Mouse (Mus musculus): ENCODE measurements around the gene Gm28042. TPM values are rescaled to one million over a fixed set of nuclear protein-coding genes. Genes with fewer than 3 reads are reported as not detected.

Gene Gm28042
- polyA plus RNA-seq, 2 experiments: 1.6 TPM; not detected in 1

- no peak overlapping the region for H3K4me3 ChIP-seq (ENCODE audit: insufficient read depth in 1 of 2, low read depth in 2 of 2, low read length in 2 of 2)
- DNase-seq (ENCODE audit: low read depth in 3 of 3, low spot score in 3 of 3) (no peak), ATAC-seq (ENCODE audit: insufficient read depth) (no peak)
- H3K9me3 ChIP-seq (ENCODE audit: control insufficient read depth, low read length): no peaks in the 10 kb centered on the region
- WGBS (ENCODE audit: insufficient replicate concordance): 65% methylated on average over 4 of the region's 4 CpGs
- no peaks in the 10 kb centered on the region for H3K36me3 ChIP-seq (replicated peaks; ENCODE audit: control insufficient read depth, insufficient read depth, low read depth)
- no peak overlapping the region for H3K4me2 ChIP-seq (ENCODE audit: low read depth)
- no peaks in the 10 kb centered on the region for H3K27me3 ChIP-seq (ENCODE audit: control insufficient read depth, insufficient read depth, low read length)
- TF ChIP-seq EP300 (IDR thresholded peaks at IDR 0.05; ENCODE audit: low read depth) (no peak), CTCF (IDR thresholded peaks at IDR 0.05; ENCODE audit: low read depth) (no peak)
- H3K9ac ChIP-seq (replicated peaks): no peak overlapping the region
- H3K27ac ChIP-seq: no peak overlapping the region
- H3K4me1 ChIP-seq (replicated peaks; ENCODE audit: control insufficient read depth in 2 of 2, insufficient read depth in 2 of 2, low read length in 1 of 2): no peaks in the 10 kb centered on the region
Measured at GRCm38 (mm10) chr2:120058818-120059217, 31.5 kb downstream of the Gm28042 start.

GRCm38 (mm10) chr2:120059466-120059865 is 32.2 kb downstream of the Gm28042 start:
- 62% methylated on average over 3 of the region's 3 CpGs for WGBS (ENCODE audit: insufficient replicate concordance)
- Histone ChIP-seq H3K36me3 (replicated peaks; ENCODE audit: control insufficient read depth, insufficient read depth, low read depth) (no peaks in the 10 kb centered on the region), H3K4me3 (ENCODE audit: insufficient read depth in 1 of 2, low read depth in 2 of 2, low read length in 2 of 2) (no peak overlapping the region), H3K9ac (replicated peaks) (no peak overlapping the region), H3K4me1 (replicated peaks; ENCODE audit: control insufficient read depth in 2 of 2, insufficient read depth in 2 of 2, low read length in 1 of 2) (no peaks in the 10 kb centered on the region), H3K27me3 (ENCODE audit: control insufficient read depth, insufficient read depth, low read length) (no peaks in the 10 kb centered on the region), H3K4me2 (ENCODE audit: low read depth) (no peak overlapping the region), H3K9me3 (ENCODE audit: control insufficient read depth, low read length) (no peaks in the 10 kb centered on the region), H3K27ac (no peak overlapping the region)
- ATAC-seq (ENCODE audit: insufficient read depth) (no peak), DNase-seq (ENCODE audit: low read depth in 3 of 3, low spot score in 3 of 3) (no peak)
- TF ChIP-seq CTCF (IDR thresholded peaks at IDR 0.05; ENCODE audit: low read depth): no peak
- no peak for TF ChIP-seq EP300 (IDR thresholded peaks at IDR 0.05; ENCODE audit: low read depth)

GRCm38 (mm10) chr2:120060190-120060589 is 32.9 kb downstream of the Gm28042 start:
- ATAC-seq (ENCODE audit: insufficient read depth): no peak
- Histone ChIP-seq H3K36me3 (replicated peaks; ENCODE audit: control insufficient read depth, insufficient read depth, low read depth) (no peaks in the 10 kb centered on the region), H3K9ac (replicated peaks) (no peak overlapping the region), H3K4me1 (replicated peaks; ENCODE audit: control insufficient read depth in 2 of 2, insufficient read depth in 2 of 2, low read length in 1 of 2) (no peaks in the 10 kb centered on the region), H3K4me3 (ENCODE audit: insufficient read depth in 1 of 2, low read depth in 2 of 2, low read length in 2 of 2) (no peak overlapping the region), H3K27me3 (ENCODE audit: control insufficient read depth, insufficient read depth, low read length) (no peaks in the 10 kb centered on the region), H3K4me2 (ENCODE audit: low read depth) (no peak overlapping the region), H3K9me3 (ENCODE audit: control insufficient read depth, low read length) (no peaks in the 10 kb centered on the region), H3K27ac (no peak overlapping the region)
- TF ChIP-seq EP300 (IDR thresholded peaks at IDR 0.05; ENCODE audit: low read depth): no peak
- no peak for TF ChIP-seq CTCF (IDR thresholded peaks at IDR 0.05; ENCODE audit: low read depth)
- WGBS (ENCODE audit: insufficient replicate concordance): 50% methylated on average over 6 of the region's 6 CpGs
- DNase-seq (ENCODE audit: low read depth in 3 of 3, low spot score in 3 of 3): no peak

- H3K27me3 ChIP-seq (ENCODE audit: control insufficient read depth, insufficient read depth, low read length): no peaks in the 10 kb centered on the region
- ATAC-seq (ENCODE audit: insufficient read depth) (no peak), DNase-seq (ENCODE audit: low read depth in 3 of 3, low spot score in 3 of 3) (no peak)
- WGBS (ENCODE audit: insufficient replicate concordance): 73% methylated on average over 9 of the region's 9 CpGs
- no peaks in the 10 kb centered on the region for H3K9me3 ChIP-seq (ENCODE audit: control insufficient read depth, low read length)
- H3K9ac ChIP-seq (replicated peaks): no peak overlapping the region
- H3K4me1 ChIP-seq (replicated peaks; ENCODE audit: control insufficient read depth in 2 of 2, insufficient read depth in 2 of 2, low read length in 1 of 2): no peaks in the 10 kb centered on the region
- no peak overlapping the region for H3K4me2 ChIP-seq (ENCODE audit: low read depth)
- H3K27ac ChIP-seq: no peak overlapping the region
- no peaks in the 10 kb centered on the region for H3K36me3 ChIP-seq (replicated peaks; ENCODE audit: control insufficient read depth, insufficient read depth, low read depth)
- no peak for TF ChIP-seq CTCF (IDR thresholded peaks at IDR 0.05; ENCODE audit: low read depth)
- TF ChIP-seq EP300 (IDR thresholded peaks at IDR 0.05; ENCODE audit: low read depth): no peak
- H3K4me3 ChIP-seq (ENCODE audit: insufficient read depth in 1 of 2, low read depth in 2 of 2, low read length in 2 of 2): no peak overlapping the region
Measured at GRCm38 (mm10) chr2:120060651-120061050, 33.4 kb downstream of the Gm28042 start.

GRCm38 (mm10) chr2:120062248-120062647 is 35.0 kb downstream of the Gm28042 start:
- H3K9me3 ChIP-seq (ENCODE audit: control insufficient read depth, low read length): no peaks in the 10 kb centered on the region
- H3K9ac ChIP-seq (replicated peaks): no peak overlapping the region
- no peaks in the 10 kb centered on the region for H3K27me3 ChIP-seq (ENCODE audit: control insufficient read depth, insufficient read depth, low read length)
- no peak overlapping the region for H3K4me3 ChIP-seq (ENCODE audit: insufficient read depth in 1 of 2, low read depth in 2 of 2, low read length in 2 of 2)
- DNase-seq (ENCODE audit: low read depth in 3 of 3, low spot score in 3 of 3) (no peak), ATAC-seq (ENCODE audit: insufficient read depth) (no peak)
- H3K4me2 ChIP-seq (ENCODE audit: low read depth): no peak overlapping the region
- H3K27ac ChIP-seq: no peak overlapping the region
- 73% methylated on average over 8 of the region's 8 CpGs for WGBS (ENCODE audit: insufficient replicate concordance)
- H3K4me1 ChIP-seq (replicated peaks; ENCODE audit: control insufficient read depth in 2 of 2, insufficient read depth in 2 of 2, low read length in 1 of 2): no peaks in the 10 kb centered on the region
- TF ChIP-seq CTCF (IDR thresholded peaks at IDR 0.05; ENCODE audit: low read depth) (no peak), EP300 (IDR thresholded peaks at IDR 0.05; ENCODE audit: low read depth) (no peak)
- H3K36me3 ChIP-seq (replicated peaks; ENCODE audit: control insufficient read depth, insufficient read depth, low read depth): no peaks in the 10 kb centered on the region

Data from liver, embryonic 14.5 days (tissue).